Mouse (Mus musculus): Measurements from ENCODE around the gene Upf3b. TPM values are rescaled to one million over a fixed set of nuclear protein-coding genes. Genes with fewer than 3 reads are reported as not detected.

Upf3b gene
- polyA plus RNA-seq, 1 experiment from 2014 or later = 9.2 TPM

DNA sequence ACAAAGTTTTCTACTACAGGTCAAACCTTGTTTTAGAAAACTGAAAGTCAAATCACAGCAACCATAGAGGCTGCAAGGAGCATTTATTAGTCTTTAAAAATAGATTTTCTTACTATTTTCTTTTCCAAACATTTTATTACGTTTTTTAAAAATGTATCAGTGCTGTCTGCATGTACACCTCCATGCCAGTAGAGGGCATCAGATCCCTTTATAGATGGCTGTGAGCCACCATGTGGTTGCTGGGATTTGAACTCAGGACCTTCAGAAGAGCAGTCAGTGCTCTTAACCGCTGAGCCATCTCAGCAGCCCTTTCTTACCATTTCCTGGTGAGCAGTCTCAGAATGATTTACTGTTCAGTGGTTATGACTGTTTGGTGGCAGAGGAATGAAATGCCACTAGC lies 6.3 kb downstream of the Upf3b start:
- WGBS = 82% methylated on average over 2 of the region's 2 CpGs
- TF ChIP-seq CTCF (IDR thresholded peaks at IDR 0.05; ENCODE audit: low read depth) = peak; percentile 51
- TF ChIP-seq EP300 (optimal IDR thresholded peaks at IDR 0.05) = no peak
- no peaks in the 10 kb centered on the region for H3K9me3 ChIP-seq (ENCODE audit: control insufficient read depth, low read length)

DNA sequence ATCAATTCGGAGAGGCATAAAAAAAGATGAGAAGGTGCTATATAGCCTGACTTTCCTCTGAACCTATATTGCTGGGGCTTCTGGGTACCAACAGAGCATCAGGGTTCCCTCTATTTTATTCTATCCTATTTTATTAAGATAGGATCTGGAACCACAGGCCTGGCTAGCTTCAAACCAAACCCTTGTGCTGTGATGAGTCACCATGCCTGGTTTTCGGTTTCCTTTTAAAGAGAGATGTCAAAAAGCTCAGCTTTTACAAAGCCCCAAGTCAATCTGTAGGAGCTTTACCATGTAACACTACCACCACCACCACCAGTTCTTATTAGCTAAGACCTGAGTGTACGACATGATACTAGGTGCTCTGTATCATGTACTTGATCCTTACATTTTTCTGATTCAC lies 11.4 kb downstream of the Upf3b start:
- Histone ChIP-seq H3K9ac (ENCODE audit: low read length) (no peak overlapping the region), H3K36me3 (ENCODE audit: control insufficient read depth, insufficient read depth, low read length) (no peaks in the 10 kb centered on the region), H3K4me3 (ENCODE audit: low read depth, low read length) (no peak overlapping the region), H3K4me1 (replicated peaks; ENCODE audit: control insufficient read depth, insufficient read depth) (no peaks in the 10 kb centered on the region), H3K27me3 (ENCODE audit: control insufficient read depth, insufficient read depth, low read length) (no peaks in the 10 kb centered on the region), H3K4me2 (replicated peaks; ENCODE audit: low read depth) (no peak overlapping the region), H3K9me3 (ENCODE audit: control insufficient read depth, low read length) (no peaks in the 10 kb centered on the region), H3K27ac (replicated peaks) (no peak overlapping the region)
- no peak for DNase-seq (ENCODE audit: low spot score)
- WGBS = 81% methylated on average over 3 of the region's 3 CpGs
- TF ChIP-seq EP300 (optimal IDR thresholded peaks at IDR 0.05) (no peak), CTCF (IDR thresholded peaks at IDR 0.05; ENCODE audit: low read depth) (no peak)
- no peak for ATAC-seq (ENCODE audit: low FRiP score, low TSS enrichment)

More for the DNA sequence above, 6.3 kb downstream of the Upf3b start:
- Histone ChIP-seq H3K4me1 (replicated peaks; ENCODE audit: control insufficient read depth, insufficient read depth) (no peaks in the 10 kb centered on the region), H3K27me3 (ENCODE audit: control insufficient read depth, insufficient read depth, low read length) (no peaks in the 10 kb centered on the region), H3K36me3 (ENCODE audit: control insufficient read depth, insufficient read depth, low read length) (no peaks in the 10 kb centered on the region), H3K4me2 (replicated peaks; ENCODE audit: low read depth) (no peak overlapping the region), H3K4me3 (ENCODE audit: low read depth, low read length) (no peak overlapping the region), H3K27ac (replicated peaks) (no peak overlapping the region), H3K9ac (ENCODE audit: low read length) (no peak overlapping the region)
- ATAC-seq (ENCODE audit: low FRiP score, low TSS enrichment) = no peak
- DNase-seq (ENCODE audit: low spot score) = no peak

GRCm38 (mm10) chrX:37095106-37095768 lies 14.9 kb downstream of the Upf3b start:
- TF ChIP-seq EP300 (optimal IDR thresholded peaks at IDR 0.05) = no peak
- TF ChIP-seq CTCF (IDR thresholded peaks at IDR 0.05; ENCODE audit: low read depth) = no peak
- WGBS = 86% methylated on average over 11 of the region's 11 CpGs
- DNase-seq (ENCODE audit: low spot score) (no peak), ATAC-seq (ENCODE audit: low FRiP score, low TSS enrichment) (no peak)
- Histone ChIP-seq H3K27me3 (ENCODE audit: control insufficient read depth, insufficient read depth, low read length) (no peaks in the 10 kb centered on the region), H3K27ac (replicated peaks) (no peak overlapping the region), H3K36me3 (ENCODE audit: control insufficient read depth, insufficient read depth, low read length) (no peaks in the 10 kb centered on the region), H3K9me3 (ENCODE audit: control insufficient read depth, low read length) (no peaks in the 10 kb centered on the region), H3K4me3 (ENCODE audit: low read depth, low read length) (no peak overlapping the region), H3K4me1 (replicated peaks; ENCODE audit: control insufficient read depth, insufficient read depth) (no peaks in the 10 kb centered on the region), H3K9ac (ENCODE audit: low read length) (no peak overlapping the region), H3K4me2 (replicated peaks; ENCODE audit: low read depth) (no peak overlapping the region)

DNA sequence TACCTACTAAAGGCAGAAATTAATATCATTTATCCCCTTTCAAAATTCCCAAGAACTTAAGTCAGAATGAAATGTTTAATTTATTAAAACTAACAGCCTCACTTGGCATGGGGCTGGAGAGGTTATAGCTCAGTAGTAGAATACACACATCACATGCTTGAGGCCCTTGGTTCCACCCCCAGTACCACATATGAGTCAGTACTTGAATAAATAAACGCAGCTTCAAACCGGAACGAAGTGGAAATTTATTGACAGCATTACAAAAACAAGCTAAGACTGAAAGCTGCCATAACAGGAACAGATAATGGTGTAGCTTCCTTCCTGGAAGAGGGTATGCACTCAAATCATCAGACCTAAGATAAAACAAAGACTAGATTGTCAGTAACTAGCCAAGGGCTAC lies 18.7 kb downstream of the Upf3b start:
- no peaks in the 10 kb centered on the region for H3K9me3 ChIP-seq (ENCODE audit: control insufficient read depth, low read length)
- H3K27ac ChIP-seq (replicated peaks) = no peak overlapping the region
- no peak for ATAC-seq (ENCODE audit: low FRiP score, low TSS enrichment)
- no peaks in the 10 kb centered on the region for H3K36me3 ChIP-seq (ENCODE audit: control insufficient read depth, insufficient read depth, low read length)
- 61% methylated on average over 3 of the region's 3 CpGs for WGBS
- no peak overlapping the region for H3K4me2 ChIP-seq (replicated peaks; ENCODE audit: low read depth)
- TF ChIP-seq EP300 (optimal IDR thresholded peaks at IDR 0.05) (no peak), CTCF (IDR thresholded peaks at IDR 0.05; ENCODE audit: low read depth) (no peak)
- no peak overlapping the region for H3K4me3 ChIP-seq (ENCODE audit: low read depth, low read length)
- H3K27me3 ChIP-seq (ENCODE audit: control insufficient read depth, insufficient read depth, low read length) = no peaks in the 10 kb centered on the region
- no peak for DNase-seq (ENCODE audit: low spot score)
- no peaks in the 10 kb centered on the region for H3K4me1 ChIP-seq (replicated peaks; ENCODE audit: control insufficient read depth, insufficient read depth)
- no peak overlapping the region for H3K9ac ChIP-seq (ENCODE audit: low read length)

DNA sequence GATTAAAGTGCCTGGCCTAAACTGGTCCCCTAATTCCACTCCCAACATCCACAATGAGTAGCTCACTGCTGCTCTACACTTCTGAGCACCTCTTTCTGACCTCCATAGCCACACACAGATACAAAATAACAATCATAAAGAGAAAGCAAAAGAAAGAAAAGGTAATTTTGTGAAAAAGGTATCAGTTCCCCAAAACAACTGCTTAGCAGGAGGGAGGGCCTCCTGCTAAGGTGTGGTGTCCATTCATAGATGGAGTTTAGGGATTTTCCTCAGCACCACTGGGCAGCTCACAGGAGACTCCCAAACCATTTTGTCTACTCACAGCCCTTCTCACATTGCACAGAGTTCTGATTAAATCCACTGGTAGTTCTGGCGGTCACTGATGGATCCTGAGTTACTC lies 21.3 kb downstream of the Upf3b start:
- WGBS = 79% methylated on average over 1 of the region's 1 CpGs
- TF ChIP-seq CTCF (IDR thresholded peaks at IDR 0.05; ENCODE audit: low read depth) = no peak
- no peak for TF ChIP-seq EP300 (optimal IDR thresholded peaks at IDR 0.05)
- Histone ChIP-seq H3K9me3 (ENCODE audit: control insufficient read depth, low read length) (no peaks in the 10 kb centered on the region), H3K4me3 (ENCODE audit: low read depth, low read length) (no peak overlapping the region), H3K36me3 (ENCODE audit: control insufficient read depth, insufficient read depth, low read length) (no peaks in the 10 kb centered on the region), H3K9ac (ENCODE audit: low read length) (no peak overlapping the region), H3K27me3 (ENCODE audit: control insufficient read depth, insufficient read depth, low read length) (no peaks in the 10 kb centered on the region), H3K4me1 (replicated peaks; ENCODE audit: control insufficient read depth, insufficient read depth) (no peaks in the 10 kb centered on the region), H3K4me2 (replicated peaks; ENCODE audit: low read depth) (no peak overlapping the region), H3K27ac (replicated peaks) (no peak overlapping the region)
- DNase-seq (ENCODE audit: low spot score) (no peak), ATAC-seq (ENCODE audit: low FRiP score, low TSS enrichment) (no peak)

DNA sequence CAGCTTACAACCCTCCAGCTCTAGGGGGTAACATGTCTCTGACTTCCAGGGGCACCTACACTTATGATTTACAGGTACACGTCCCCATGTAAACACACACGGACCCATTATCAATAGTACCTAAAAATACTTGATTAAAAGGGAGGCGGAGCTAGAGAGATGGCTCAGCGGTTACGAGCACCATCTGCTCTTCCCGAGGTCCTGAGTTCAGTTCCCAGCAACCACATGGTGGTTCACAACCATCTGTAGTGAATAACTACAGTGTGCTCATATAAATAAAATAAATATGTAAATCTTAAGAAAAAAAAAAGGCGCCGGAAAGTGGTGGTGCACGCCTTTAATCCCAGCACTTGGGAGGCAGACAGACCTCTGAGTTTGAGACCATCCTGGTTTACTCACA lies 24.5 kb downstream of the Upf3b start:
- H3K36me3 ChIP-seq (ENCODE audit: control insufficient read depth, insufficient read depth, low read length) = no peaks in the 10 kb centered on the region
- H3K4me3 ChIP-seq (ENCODE audit: low read depth, low read length) = peak overlapping the region; percentile 52
- 16% methylated on average over 9 of the region's 9 CpGs for WGBS
- H3K27ac ChIP-seq (replicated peaks) = peak overlapping the region; percentile 81
- no peaks in the 10 kb centered on the region for H3K4me1 ChIP-seq (replicated peaks; ENCODE audit: control insufficient read depth, insufficient read depth)
- no peak for TF ChIP-seq CTCF (IDR thresholded peaks at IDR 0.05; ENCODE audit: low read depth)
- no peak for TF ChIP-seq EP300 (optimal IDR thresholded peaks at IDR 0.05)
- DNase-seq (ENCODE audit: low spot score) (no peak), ATAC-seq (ENCODE audit: low FRiP score, low TSS enrichment) (no peak)
- no peaks in the 10 kb centered on the region for H3K9me3 ChIP-seq (ENCODE audit: control insufficient read depth, low read length)
- H3K4me2 ChIP-seq (replicated peaks; ENCODE audit: low read depth) = peak overlapping the region; percentile 44
- no peaks in the 10 kb centered on the region for H3K27me3 ChIP-seq (ENCODE audit: control insufficient read depth, insufficient read depth, low read length)
- H3K9ac ChIP-seq (ENCODE audit: low read length) = no peak overlapping the region
